Mouse (Mus musculus) lung, embryonic 16.5 days (tissue): ENCODE data around the gene Pglyrp2. TPM values are rescaled to one million over a fixed set of nuclear protein-coding genes. Genes with fewer than 3 reads are reported as not detected.

Experiments
- ATAC-seq: fragments of 200-750 bp; cut with Nextera tagmentation; 2 replicates; pipeline ENCODE4 v1.8.0; 2017; ENCODE audit warnings: low read depth, mild to moderate bottlenecking, moderate library complexity
- H3K27ac ChIP-seq: fragments of 300-500 bp; sonication (generic); 2 replicates; pipeline ENCODE4 v1.5.1; 2014; ENCODE audit warnings: mild to moderate bottlenecking, control low read depth, low read length
- H3K27me3 ChIP-seq: fragments of 300-500 bp; sonication (generic); 2 replicates; pipeline ENCODE4 v1.6.1; 2014; ENCODE audit warnings: low read depth, low read length, mixed read lengths; ENCODE audit not compliant: control insufficient read depth, insufficient read depth
- H3K36me3 ChIP-seq: fragments of 300-500 bp; sonication (generic); 2 replicates; pipeline ENCODE4 v1.6.1; 2014; ENCODE audit warnings: low read length; ENCODE audit not compliant: control insufficient read depth, insufficient read depth
- H3K4me1 ChIP-seq: fragments of 300-500 bp; sonication (generic); replicated peaks from 2 replicates; pipeline ENCODE4 v1.6.1; 2014; ENCODE audit warnings: low read length, mixed read lengths; ENCODE audit not compliant: control insufficient read depth, insufficient read depth
- H3K4me2 ChIP-seq: fragments of 300-500 bp; sonication (generic); 2 replicates; pipeline ENCODE4 v1.6.1; 2014; ENCODE audit warnings: low read depth, low read length, control low read depth
- H3K4me3 ChIP-seq: fragments of 300-500 bp; sonication (generic); 2 replicates; pipeline ENCODE4 v1.5.1; 2014; ENCODE audit warnings: mild to moderate bottlenecking, low read length, control low read depth
- H3K9ac ChIP-seq: fragments of 300-500 bp; sonication (generic); 2 replicates; pipeline ENCODE4 v1.6.1; 2014; ENCODE audit warnings: low read length, control low read depth
- H3K9me3 ChIP-seq: fragments of 300-500 bp; sonication (generic); 2 replicates; pipeline ENCODE4 v1.6.1; 2016; ENCODE audit warnings: low read length; ENCODE audit not compliant: control insufficient read depth
- WGBS: fragments of 180-500 bp; shearing (Covaris S2); extraction: QIAGEN DNeasy Blood & Tissue Kit; methylation state at CpG from one replicate; pipeline ENCODE4 v1.1.7; 2014; 5-methylcytosine and 5-hydroxymethylcytosine counted together
- microRNA-seq: library from miRNA; unstranded; fragments of <30 nt; microRNA quantifications from one replicate; pipeline ENCODE4, GENCODE M21; 2016
- polyA plus RNA-seq: library from polyadenylated mRNA; unstranded; fragments of >200 nt; fragmentation: Nextera tagmentation; extraction: Ambion mirVana; gene quantifications from 2 replicates; pipeline ENCODE4 v1.2.1, GENCODE M21; 2015

Gene Pglyrp2
- polyA plus RNA-seq, 1 experiment from 2014 or later = not detected

- Histone ChIP-seq H3K9ac (no peak overlapping the region), H3K27ac (no peak overlapping the region), H3K4me2 (no peak overlapping the region), H3K36me3 (no peaks in the 10 kb centered on the region), H3K4me3 (no peak overlapping the region), H3K27me3 (no peaks in the 10 kb centered on the region), H3K4me1 (peaks cover 18% of the 10 kb centered on the region), H3K9me3 (no peaks in the 10 kb centered on the region)
- WGBS = 82% methylated on average over 11 of the region's 11 CpGs
- ATAC-seq = no peak
Observed at GRCm38 (mm10) chr17:32367706-32368105, 56.3 kb downstream of the Pglyrp2 start.

- 47% methylated on average over 1 of the region's 1 CpGs for WGBS
- H3K4me1 ChIP-seq = peaks cover 22% of the 10 kb centered on the region
- no peak overlapping the region for H3K4me2 ChIP-seq
- no peak for ATAC-seq
- no peaks in the 10 kb centered on the region for H3K9me3 ChIP-seq
- H3K27me3 ChIP-seq = no peaks in the 10 kb centered on the region
- no peak overlapping the region for H3K9ac ChIP-seq
- no peak overlapping the region for H3K27ac ChIP-seq
- H3K4me3 ChIP-seq = no peak overlapping the region
- H3K36me3 ChIP-seq = peaks cover 14% of the 10 kb centered on the region
Observed at GRCm38 (mm10) chr17:32365296-32365695, 58.7 kb downstream of the Pglyrp2 start.

GRCm38 (mm10) chr17:32364850-32365249 lies 59.1 kb downstream of the Pglyrp2 start:
- whole genome bisulfite sequencing = 45% methylated on average over 5 of the region's 5 CpGs
- Histone ChIP-seq H3K9me3 (no peaks in the 10 kb centered on the region), H3K9ac (peak overlapping the region; percentile 63; the same call in 1 of the 2 replicates), H3K4me1 (peaks cover 22% of the 10 kb centered on the region), H3K27ac (peak overlapping the region; percentile 69), H3K4me3 (peak overlapping the region; percentile 80), H3K4me2 (peak overlapping the region; percentile 59), H3K27me3 (no peaks in the 10 kb centered on the region), H3K36me3 (peaks cover 17% of the 10 kb centered on the region)
- ATAC-seq = no peak; the same call in 1 of the 2 replicates

- H3K9me3 ChIP-seq = no peaks in the 10 kb centered on the region
- ATAC-seq = peak; percentile 96
- no peaks in the 10 kb centered on the region for H3K27me3 ChIP-seq
- WGBS = 0% methylated on average over 39 of the region's 47 CpGs
- H3K36me3 ChIP-seq = peaks cover 20% of the 10 kb centered on the region
- H3K4me3 ChIP-seq = peak overlapping the region; percentile 80
- H3K4me2 ChIP-seq = peak overlapping the region; percentile 59
- peak overlapping the region; percentile 69 for H3K27ac ChIP-seq
- H3K9ac ChIP-seq = peak overlapping the region; percentile 92
- peaks cover 22% of the 10 kb centered on the region for H3K4me1 ChIP-seq
Observed at GRCm38 (mm10) chr17:32364331-32364730, 59.6 kb downstream of the Pglyrp2 start.

GRCm38 (mm10) chr17:32363821-32364301 lies 60.1 kb downstream of the Pglyrp2 start:
- peak overlapping the region; percentile 59 for H3K27ac ChIP-seq
- peaks cover 22% of the 10 kb centered on the region for H3K4me1 ChIP-seq
- peaks cover 25% of the 10 kb centered on the region for H3K36me3 ChIP-seq
- no peaks in the 10 kb centered on the region for H3K27me3 ChIP-seq
- peak overlapping the region; percentile 92 for H3K9ac ChIP-seq
- peak; percentile 48 for ATAC-seq
- H3K4me3 ChIP-seq = peak overlapping the region; percentile 80
- H3K9me3 ChIP-seq = no peaks in the 10 kb centered on the region
- H3K4me2 ChIP-seq = peak overlapping the region; percentile 93
- WGBS = under 1% methylated on average over 33 of the region's 50 CpGs

- Histone ChIP-seq H3K27ac (no peak overlapping the region), H3K4me2 (peak overlapping the region; percentile 93), H3K27me3 (no peaks in the 10 kb centered on the region), H3K36me3 (peaks cover 34% of the 10 kb centered on the region), H3K4me3 (peak overlapping the region; percentile 80), H3K9me3 (no peaks in the 10 kb centered on the region), H3K9ac (peak overlapping the region; percentile 92), H3K4me1 (peaks cover 17% of the 10 kb centered on the region)
- ATAC-seq = no peak
- WGBS = 77% methylated on average over 4 of the region's 4 CpGs
Observed at GRCm38 (mm10) chr17:32362686-32363085, 61.3 kb downstream of the Pglyrp2 start.

Small RNA genes lying within 50 kb of the gene (microRNA-seq; reads per million reads assigned to microRNA genes)
- not detected for gene Gm22201

Other genes starting within 250 kb of the Pglyrp2 start
- 0.21 and 0.24 TPM in 2 replicates for gene Ephx3, start 234.6 kb downstream of the Pglyrp2 start, polyA plus RNA-seq
- 70.6 and 83.2 TPM in 2 replicates for gene Brd4, start 139.4 kb downstream of the Pglyrp2 start, polyA plus RNA-seq
- 92.9 and 100 TPM in 2 replicates for gene Akap8, start 102.9 kb downstream of the Pglyrp2 start, polyA plus RNA-seq
- 101 and 108 TPM in 2 replicates for gene Akap8l, start 73.6 kb downstream of the Pglyrp2 start, polyA plus RNA-seq
- 22.6 and 27.0 TPM in 2 replicates for gene Wiz, start 34.7 kb downstream of the Pglyrp2 start, polyA plus RNA-seq
- gene Rasal3, start 20.6 kb downstream of the Pglyrp2 start, polyA plus RNA-seq = 1.7 and 4.0 TPM in 2 replicates
- gene Cyp4f39, start 28.6 kb upstream of the Pglyrp2 start, polyA plus RNA-seq = 0.69 and 0.80 TPM in 2 replicates
- 7.9 and 8.7 TPM in 2 replicates for gene Cyp4f17, start 81.9 kb upstream of the Pglyrp2 start, polyA plus RNA-seq
- gene Cyp4f16, start 112.4 kb upstream of the Pglyrp2 start, polyA plus RNA-seq = 19.7 and 22.7 TPM in 2 replicates
- not detected in 2 replicates for gene Cyp4f37, start 197.1 kb upstream of the Pglyrp2 start, polyA plus RNA-seq
- 0.21 TPM in 1 of 2 replicates, not detected in the other for gene Cyp4f40, start 234.7 kb upstream of the Pglyrp2 start, polyA plus RNA-seq